Mouse (Mus musculus) CH12.LX (cell line): ENCODE results near the gene Usp6nl. TPM values are rescaled to one million over a fixed set of nuclear protein-coding genes. Genes with fewer than 3 reads are reported as not detected.
A peak's percentile ranks its signal among the peaks of the same experiment; 100 is the strongest.

Experiments used
- DNase-seq: peaks from one replicate; pipeline ENCODE4 v3.0.0-alpha.2; 2013; ENCODE audit errors: extremely low read depth
- H3K27ac ChIP-seq: 2 replicates; pipeline ENCODE4 v1.5.1; 2012; ENCODE audit warnings: low read depth, mild to moderate bottlenecking, control low read depth, moderate library complexity; ENCODE audit not compliant: insufficient read depth
- H3K27me3 ChIP-seq: replicated peaks from 2 replicates; pipeline ENCODE3; 2012; ENCODE audit warnings: inconsistent platforms
- H3K36me3 ChIP-seq, 2 experiments: replicated peaks in 1 of 2; 2 replicates each; pipeline versions ENCODE3 to v1.6.1; 2012; ENCODE audit warnings: inconsistent platforms in 1 of 2, low read length in 1 of 2, mild to moderate bottlenecking in 1 of 2, mixed read lengths in 1 of 2, moderate library complexity in 1 of 2; ENCODE audit not compliant: control insufficient read depth in 1 of 2, insufficient read depth in 1 of 2
- H3K4me1 ChIP-seq, 2 experiments: 2 replicates each; pipeline ENCODE4 v1.6.1; 2012; ENCODE audit warnings: inconsistent platforms in 1 of 2, moderate library complexity in 1 of 2; ENCODE audit not compliant: insufficient read depth in 2 of 2, control insufficient read depth in 1 of 2
- H3K4me2 ChIP-seq: 2 replicates; pipeline ENCODE4 v1.6.1; 2012; ENCODE audit warnings: low read depth, mild to moderate bottlenecking, control low read depth; ENCODE audit not compliant: poor library complexity, insufficient read depth, severe bottlenecking
- H3K4me3 ChIP-seq, 3 experiments: fragments of 150-350 bp in 1 of 3; sonication (generic) in 1 of 3; replicated peaks in 1 of 3; 2 replicates each; pipeline versions ENCODE3 to v1.5.1; 2011 to 2012; ENCODE audit warnings: low read depth in 2 of 3, low read length in 2 of 3, mild to moderate bottlenecking in 2 of 3, moderate library complexity in 2 of 3, control low read depth in 1 of 3, improper control_type of control experiment in 1 of 3, inconsistent platforms in 1 of 3, mixed read lengths in 1 of 3; ENCODE audit not compliant: poor library complexity in 1 of 3
- H3K79me2 ChIP-seq: replicated peaks from 2 replicates; pipeline ENCODE4 v1.6.1; 2012; ENCODE audit warnings: mild to moderate bottlenecking, moderate library complexity; ENCODE audit not compliant: control insufficient read depth, poor library complexity, insufficient read depth, severe bottlenecking; ENCODE audit errors: extremely low read depth
- H3K9ac ChIP-seq: 2 replicates; pipeline ENCODE4 v1.6.1; 2012; ENCODE audit warnings: low read depth, mild to moderate bottlenecking, control low read depth, moderate library complexity; ENCODE audit not compliant: insufficient read depth
- H3K9me3 ChIP-seq: replicated peaks from 2 replicates; pipeline ENCODE3; 2012; ENCODE audit warnings: low read length, inconsistent platforms, mixed read lengths
- BHLHE40 ChIP-seq: IDR thresholded peaks from 2 replicates; pipeline ENCODE4 v1.6.1; 2011; ENCODE audit warnings: mild to moderate bottlenecking, low read depth, low read length, improper control_type of control experiment
- CHD2 ChIP-seq: IDR thresholded peaks from 2 replicates; pipeline ENCODE4 v1.6.1; 2011; ENCODE audit warnings: low read length, improper control_type of control experiment
- CTCF ChIP-seq, 2 experiments: IDR thresholded peaks in 1 of 2; conservative IDR thresholded peaks in 1 of 2; 2 replicates each; pipeline ENCODE4 v1.5.1; 2011 to 2012; ENCODE audit warnings: low read depth in 2 of 2, low read length in 2 of 2, improper control_type of control experiment in 1 of 2, inconsistent platforms in 1 of 2, mild to moderate bottlenecking in 1 of 2, moderate library complexity in 1 of 2
- EP300 ChIP-seq: IDR thresholded peaks from 2 replicates; pipeline ENCODE4 v1.6.1; 2011; ENCODE audit warnings: low read length, improper control_type of control experiment
- ETS1 ChIP-seq: conservative IDR thresholded peaks from 2 replicates; pipeline ENCODE4 v1.6.1; 2012; ENCODE audit warnings: low read depth, mild to moderate bottlenecking, inconsistent platforms, low read length, improper control_type of control experiment, moderate library complexity
- GABPA ChIP-seq: IDR thresholded peaks from 2 replicates; pipeline ENCODE4 v1.6.1; 2012; ENCODE audit warnings: low read depth, low read length, improper control_type of control experiment, inconsistent platforms; ENCODE audit not compliant: insufficient replicate concordance
- HCFC1 ChIP-seq: IDR thresholded peaks from 2 replicates; pipeline ENCODE4 v1.6.1; 2012; ENCODE audit warnings: low read depth, mild to moderate bottlenecking, inconsistent platforms, low read length, improper control_type of control experiment
- IRF4 ChIP-seq: IDR thresholded peaks from 2 replicates; pipeline ENCODE4 v1.6.1; 2014; ENCODE audit warnings: low read depth, mild to moderate bottlenecking, inconsistent platforms, low read length, improper control_type of control experiment
- JUN ChIP-seq: IDR thresholded peaks from 2 replicates; pipeline ENCODE4 v1.6.1; 2011; ENCODE audit warnings: low read depth, mild to moderate bottlenecking, low read length, improper control_type of control experiment, moderate library complexity; ENCODE audit not compliant: insufficient read depth
- JUND ChIP-seq: conservative IDR thresholded peaks from 2 replicates; pipeline ENCODE4 v1.6.1; 2011; ENCODE audit warnings: low read depth, low read length, improper control_type of control experiment
- MAFK ChIP-seq: IDR thresholded peaks from 2 replicates; pipeline ENCODE4 v1.6.1; 2011; ENCODE audit warnings: low read length, improper control_type of control experiment; ENCODE audit not compliant: insufficient replicate concordance
- MAZ ChIP-seq: IDR thresholded peaks from 2 replicates; pipeline ENCODE4 v1.6.1; 2012; ENCODE audit warnings: low read depth, mild to moderate bottlenecking, inconsistent platforms, low read length, improper control_type of control experiment, moderate library complexity
- MEF2A ChIP-seq: IDR thresholded peaks from 2 replicates; pipeline ENCODE4 v1.6.1; 2014; ENCODE audit warnings: low read depth, mild to moderate bottlenecking, inconsistent platforms, low read length, improper control_type of control experiment, borderline replicate concordance
- MXI1 ChIP-seq: IDR thresholded peaks from 2 replicates; pipeline ENCODE4 v1.6.1; 2011; ENCODE audit warnings: mild to moderate bottlenecking, low read depth, low read length, improper control_type of control experiment
- NELFE ChIP-seq: IDR thresholded peaks from 2 replicates; pipeline ENCODE4 v1.6.1; 2011; ENCODE audit warnings: low read depth, low read length, improper control_type of control experiment
- PAX5 ChIP-seq: IDR thresholded peaks from 2 replicates; pipeline ENCODE4 v1.6.1; 2012; ENCODE audit warnings: low read length, inconsistent platforms, mixed read lengths
- POLR2A ChIP-seq: IDR thresholded peaks from 2 replicates; pipeline ENCODE4 v1.6.1; 2011; ENCODE audit warnings: low read depth, mild to moderate bottlenecking, improper control_type of control experiment, low read length
- RCOR1 ChIP-seq: conservative IDR thresholded peaks from 2 replicates; pipeline ENCODE4 v1.6.1; 2012; ENCODE audit warnings: low read depth, mild to moderate bottlenecking, inconsistent platforms, low read length, improper control_type of control experiment
- SIN3A ChIP-seq: IDR thresholded peaks from 2 replicates; pipeline ENCODE4 v1.6.1; 2012; ENCODE audit warnings: low read length, improper control_type of control experiment, inconsistent platforms
- SMC3 ChIP-seq: IDR thresholded peaks from 2 replicates; pipeline ENCODE4 v1.6.1; 2011; ENCODE audit warnings: low read depth, low read length, improper control_type of control experiment
- TBP ChIP-seq: conservative IDR thresholded peaks from 2 replicates; pipeline ENCODE4 v1.6.1; 2011; ENCODE audit warnings: low read depth, low read length, improper control_type of control experiment
- TCF12 ChIP-seq: IDR thresholded peaks from 2 replicates; pipeline ENCODE4 v1.6.1; 2014; ENCODE audit warnings: low read depth, mild to moderate bottlenecking, inconsistent platforms, low read length, improper control_type of control experiment
- UBTF ChIP-seq: IDR thresholded peaks from 2 replicates; pipeline ENCODE4 v1.6.1; 2012; ENCODE audit warnings: low read depth, mild to moderate bottlenecking, inconsistent platforms, low read length, improper control_type of control experiment, moderate library complexity
- ZC3H11A ChIP-seq: IDR thresholded peaks from 2 replicates; pipeline ENCODE4 v1.6.1; 2012; ENCODE audit warnings: low read depth, mild to moderate bottlenecking, inconsistent platforms, low read length, improper control_type of control experiment
- ZMIZ1 ChIP-seq: IDR thresholded peaks from 2 replicates; pipeline ENCODE4 v1.6.1; 2012; ENCODE audit warnings: low read depth, mild to moderate bottlenecking, inconsistent platforms, low read length, improper control_type of control experiment
- ZNF384 ChIP-seq: IDR thresholded peaks from 2 replicates; pipeline ENCODE4 v1.6.1; 2012; ENCODE audit warnings: low read depth, low read length, improper control_type of control experiment, inconsistent platforms
- dilution Hi-C: fragments of 300-500 bp; cut with MboI; formaldehyde crosslinking; loops from 2 replicates; pipeline ENCODE4 v1.14.3; 2020; ENCODE audit warnings: low sequenced_read_pairs; ENCODE audit not compliant: extremely low pct_unique_long_range_greater_than_20kb, extremely low pct_ligation_motif_present
- in situ Hi-C: fragments of 300-500 bp; cut with MboI; formaldehyde crosslinking; loops from 3 replicates; pipeline ENCODE4 v1.14.3; 2019; ENCODE audit warnings: low sequenced_read_pairs, low pct_ligation_motif_present, low pct_unique_long_range_greater_than_20kb, mixed read lengths
- polyA plus RNA-seq: library from polyadenylated mRNA; unstranded; fragments of >175 nt; gene quantifications from 2 replicates; pipeline ENCODE4 v1.2.1, GENCODE M21; 2012; ENCODE audit warnings: low read depth; ENCODE audit not compliant: insufficient read length
- total RNA-seq, 2 experiments: library from RNA; depleted of rRNA; stranded (reverse); fragments of 300-350 nt in 1 of 2; fragments of >200 nt in 1 of 2; gene quantifications; 2 replicates each; pipeline ENCODE4 v1.2.3; 2012 to 2014

Gene Usp6nl
- total and polyA plus RNA-seq, 3 experiments: 4.1 to 12.1 (median 4.6) TPM

- TF ChIP-seq PAX5 (no peak), MXI1 (no peak)
These were observed 121.5 kb downstream of the Usp6nl start (continued) for GRCm38 (mm10) chr2:6444015-6444414.

GRCm38 (mm10) chr2:6444723-6445169 lies 122.3 kb downstream of the Usp6nl start:
- in situ Hi-C loops: loop anchor here (25.0 kb wide), 1 partner anchor 268 kb away; no protein-coding TSS in a partner anchor
- H3K4me3 ChIP-seq: no peak overlapping the region
- no peaks in the 10 kb centered on the region for H3K27me3 ChIP-seq
- H3K4me2 ChIP-seq: peak overlapping the region; percentile 62
- H3K9ac ChIP-seq: peak overlapping the region; percentile 37
- peak; percentile 38; the same call in 1 of the 2 replicates for TF ChIP-seq MAFK
- TF ChIP-seq ETS1: peak; percentile 76
- TF ChIP-seq MXI1: 0 out of 2 replicates have a peak, but pooled peaks have one; percentile 37
- no peak for TF ChIP-seq ZC3H11A
- TF ChIP-seq GABPA: no peak
- peak; percentile 21; the same call in 1 of the 2 replicates for TF ChIP-seq ZMIZ1
- TF ChIP-seq CHD2: peak; percentile 57
- TF ChIP-seq BHLHE40: peak; percentile 59; the same call in 1 of the 2 replicates
- TF ChIP-seq JUND: peak; percentile 68
- no peak for TF ChIP-seq PAX5
- no peak for TF ChIP-seq ZNF384
- peak; percentile 58; the same call in 1 of the 2 replicates for TF ChIP-seq TCF12
- peak; percentile 54 for TF ChIP-seq JUN
- 0 out of 2 replicates have a peak, but pooled peaks have one; percentile 42 for TF ChIP-seq POLR2A
- TF ChIP-seq UBTF: 0 out of 2 replicates have a peak, but pooled peaks have one; percentile 50
- TF ChIP-seq EP300: peak; percentile 90
- peak; percentile 77; the same call in 1 of the 2 replicates for TF ChIP-seq RCOR1
- peak; percentile 94 for TF ChIP-seq MEF2A
- 0 out of 2 replicates have a peak, but pooled peaks have one; percentile 11 for TF ChIP-seq HCFC1
- peak; percentile 12; the same call in 1 of the 2 replicates for TF ChIP-seq SMC3
- peak; percentile 91 for TF ChIP-seq MAZ
- TF ChIP-seq CTCF (conservative IDR thresholded peaks at IDR 0.05 in 1 of 2, IDR thresholded peaks at IDR 0.05 in 1 of 2; ENCODE audit: low read depth in 2 of 2, low read length in 2 of 2): no peak
- peak; percentile 93 for TF ChIP-seq IRF4
- TF ChIP-seq TBP: peak; percentile 22; the same call in 1 of the 2 replicates
- peak; percentile 73 for TF ChIP-seq SIN3A
- TF ChIP-seq NELFE: peak; percentile 26; the same call in 1 of the 2 replicates
- H3K4me1 ChIP-seq: peaks cover 26 to 83% of the 10 kb centered on the region in 2 experiments
- dilution Hi-C loops: no loop called here
- peak; percentile 88 for DNase-seq
- H3K79me2 ChIP-seq: no peaks in the 10 kb centered on the region
- H3K9me3 ChIP-seq: no peaks in the 10 kb centered on the region
- H3K36me3 ChIP-seq: peaks cover 24 to 27% of the 10 kb centered on the region in 2 experiments
- H3K27ac ChIP-seq: peak overlapping the region; percentile 74
